Mouse (Mus musculus): ENCODE measurements around the gene Iqcf4. TPM values are rescaled to one million over a fixed set of nuclear protein-coding genes. Genes with fewer than 3 reads are reported as not detected.

Gene Iqcf4
- polyA plus RNA-seq, 1 experiment: not detected

DNA sequence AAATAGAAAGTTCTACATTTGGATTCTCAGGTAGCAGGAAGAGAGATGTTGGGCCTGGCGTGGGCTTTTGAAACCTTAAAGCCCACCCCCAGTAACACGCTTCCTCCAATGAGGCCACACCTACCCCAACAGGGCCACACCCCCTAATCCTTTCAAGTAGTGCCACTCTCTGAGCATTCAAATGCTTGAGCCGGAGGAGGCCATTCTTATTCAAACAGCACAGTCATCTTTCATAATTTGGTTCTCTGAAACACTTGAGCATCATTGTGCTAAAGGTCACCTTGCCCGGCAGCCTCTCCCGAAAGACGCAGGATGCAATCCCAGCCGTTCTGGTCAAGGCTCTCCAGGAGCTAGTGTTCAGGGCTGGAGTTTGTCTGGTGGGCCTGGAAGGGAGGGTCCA is 36.5 kb downstream of the Iqcf4 start:
- H3K79me2 ChIP-seq (ENCODE audit: control insufficient read depth, insufficient read depth): no peaks in the 10 kb centered on the region
- TF ChIP-seq TCF3 (IDR thresholded peaks at IDR 0.05; ENCODE audit: insufficient read length, low read depth) (no peak), MAX (IDR thresholded peaks at IDR 0.05; ENCODE audit: low read depth) (no peak), MYOD1 (IDR thresholded peaks at IDR 0.05; ENCODE audit: control insufficient read depth in 1 of 3, insufficient read length in 2 of 3, low read depth in 2 of 3) (no peak), E2F4 (IDR thresholded peaks at IDR 0.05; ENCODE audit: insufficient read depth) (no peak), CEBPB (IDR thresholded peaks at IDR 0.05; ENCODE audit: insufficient read depth, poor library complexity, severe bottlenecking) (no peak), MYOG (IDR thresholded peaks at IDR 0.05; ENCODE audit: control insufficient read depth in 1 of 3, insufficient read depth in 1 of 3, insufficient read length in 2 of 3, low read depth in 2 of 3) (no peak)
- peaks cover 10% of the 10 kb centered on the region for H3K27me3 ChIP-seq (ENCODE audit: control insufficient read depth, insufficient read depth, insufficient read length)
- no peak overlapping the region for H3K4me2 ChIP-seq (ENCODE audit: low read depth)
- H3K4me3 ChIP-seq: no peak overlapping the region
- no peak overlapping the region for H3ac ChIP-seq (ENCODE audit: control insufficient read depth, insufficient read length)
- no peaks in the 10 kb centered on the region for H3K36me3 ChIP-seq (ENCODE audit: control insufficient read depth, insufficient read depth)

DNA sequence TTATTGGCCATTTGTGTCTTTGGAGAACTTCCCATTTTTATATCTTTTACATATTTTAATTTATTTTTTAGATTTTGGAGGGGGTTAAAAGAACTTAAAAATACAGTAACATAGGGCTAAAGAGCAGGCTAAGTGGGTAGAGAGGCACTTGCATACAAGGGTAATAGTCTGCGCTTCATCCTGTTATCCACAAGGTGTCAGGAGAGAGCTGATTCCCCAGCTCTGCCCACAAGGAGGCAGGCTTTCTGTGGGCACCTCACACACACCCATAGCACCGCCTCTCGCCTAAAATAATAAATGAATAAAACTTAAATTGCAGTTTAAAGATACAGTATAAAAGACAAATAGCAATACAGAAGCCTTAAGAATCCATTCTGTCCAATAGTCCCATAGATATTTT is 39.0 kb downstream of the Iqcf4 start:
- H3K4me2 ChIP-seq (ENCODE audit: low read depth): no peak overlapping the region
- TF ChIP-seq MAX (IDR thresholded peaks at IDR 0.05; ENCODE audit: low read depth): no peak
- TF ChIP-seq MYOG (IDR thresholded peaks at IDR 0.05; ENCODE audit: control insufficient read depth in 1 of 3, insufficient read depth in 1 of 3, insufficient read length in 2 of 3, low read depth in 2 of 3): no peak
- TF ChIP-seq USF1 (IDR thresholded peaks at IDR 0.05; ENCODE audit: low read depth): no peak
- no peak for TF ChIP-seq E2F4 (IDR thresholded peaks at IDR 0.05; ENCODE audit: insufficient read depth)
- no peak for TF ChIP-seq REST (IDR thresholded peaks at IDR 0.05; ENCODE audit: insufficient read depth, insufficient read length)
- TF ChIP-seq SRF (IDR thresholded peaks at IDR 0.05; ENCODE audit: control insufficient read depth, insufficient read length, low read depth): no peak
- no peak for TF ChIP-seq POLR2A (IDR thresholded peaks at IDR 0.05; ENCODE audit: insufficient read length, low read depth)
- TF ChIP-seq TCF3 (IDR thresholded peaks at IDR 0.05; ENCODE audit: insufficient read length, low read depth): no peak
- H3K36me3 ChIP-seq (ENCODE audit: control insufficient read depth, insufficient read depth): no peaks in the 10 kb centered on the region
- H3K79me2 ChIP-seq (ENCODE audit: control insufficient read depth, insufficient read depth): no peaks in the 10 kb centered on the region
- H3K4me3 ChIP-seq: no peak overlapping the region
- no peak overlapping the region for H3ac ChIP-seq (ENCODE audit: control insufficient read depth, insufficient read length)
- H3K27me3 ChIP-seq (ENCODE audit: control insufficient read depth, insufficient read depth, insufficient read length): peaks cover 17% of the 10 kb centered on the region

DNA sequence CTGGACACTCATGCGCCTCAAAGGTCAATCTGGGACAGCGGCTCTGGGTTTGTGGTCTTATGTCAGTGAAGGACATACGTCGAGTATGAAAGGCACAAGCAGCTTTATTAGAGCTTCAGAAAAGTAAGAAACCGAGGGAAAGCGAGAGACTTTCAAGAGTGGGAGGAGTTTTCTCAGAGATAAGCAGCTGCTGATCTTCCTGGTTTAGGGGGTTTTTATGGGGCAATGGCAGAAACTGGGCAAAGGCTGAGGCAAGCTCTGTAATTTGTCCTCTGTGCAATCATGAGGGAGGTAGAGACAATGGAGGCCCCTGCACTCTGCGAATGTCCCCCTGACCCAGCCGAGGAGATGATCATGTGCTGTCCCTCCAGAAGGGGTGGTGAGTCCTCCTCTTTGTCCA is 50.9 kb downstream of the Iqcf4 start:
- Histone ChIP-seq H3K79me2 (ENCODE audit: control insufficient read depth, insufficient read depth) (no peaks in the 10 kb centered on the region), H3K4me3 (no peak overlapping the region), H3K27me3 (ENCODE audit: control insufficient read depth, insufficient read depth, insufficient read length) (peaks cover 33% of the 10 kb centered on the region), H3K4me2 (ENCODE audit: low read depth) (no peak overlapping the region), H3ac (ENCODE audit: control insufficient read depth, insufficient read length) (no peak overlapping the region), H3K36me3 (ENCODE audit: control insufficient read depth, insufficient read depth) (no peaks in the 10 kb centered on the region)
- TF ChIP-seq MYOG (IDR thresholded peaks at IDR 0.05; ENCODE audit: control insufficient read depth in 1 of 3, insufficient read depth in 1 of 3, insufficient read length in 2 of 3, low read depth in 2 of 3): no peak
- TF ChIP-seq POLR2A (IDR thresholded peaks at IDR 0.05; ENCODE audit: insufficient read length, low read depth): no peak
- no peak for TF ChIP-seq TCF12 (IDR thresholded peaks at IDR 0.05; ENCODE audit: insufficient read depth, poor library complexity, severe bottlenecking)
- TF ChIP-seq REST (IDR thresholded peaks at IDR 0.05; ENCODE audit: insufficient read depth, insufficient read length): no peak
- no peak for TF ChIP-seq TCF3 (IDR thresholded peaks at IDR 0.05; ENCODE audit: insufficient read length, low read depth)
- no peak for TF ChIP-seq MAX (IDR thresholded peaks at IDR 0.05; ENCODE audit: low read depth)
- TF ChIP-seq E2F4 (IDR thresholded peaks at IDR 0.05; ENCODE audit: insufficient read depth): no peak
- no peak for TF ChIP-seq MYOD1 (IDR thresholded peaks at IDR 0.05; ENCODE audit: control insufficient read depth in 1 of 3, insufficient read length in 2 of 3, low read depth in 2 of 3)
- TF ChIP-seq SRF (IDR thresholded peaks at IDR 0.05; ENCODE audit: control insufficient read depth, insufficient read length, low read depth): no peak
- TF ChIP-seq USF1 (IDR thresholded peaks at IDR 0.05; ENCODE audit: low read depth): no peak
- TF ChIP-seq POLR2AphosphoS2 (IDR thresholded peaks at IDR 0.05; ENCODE audit: insufficient read length, low read depth): no peak
- TF ChIP-seq CEBPB (IDR thresholded peaks at IDR 0.05; ENCODE audit: insufficient read depth, poor library complexity, severe bottlenecking): no peak

DNA sequence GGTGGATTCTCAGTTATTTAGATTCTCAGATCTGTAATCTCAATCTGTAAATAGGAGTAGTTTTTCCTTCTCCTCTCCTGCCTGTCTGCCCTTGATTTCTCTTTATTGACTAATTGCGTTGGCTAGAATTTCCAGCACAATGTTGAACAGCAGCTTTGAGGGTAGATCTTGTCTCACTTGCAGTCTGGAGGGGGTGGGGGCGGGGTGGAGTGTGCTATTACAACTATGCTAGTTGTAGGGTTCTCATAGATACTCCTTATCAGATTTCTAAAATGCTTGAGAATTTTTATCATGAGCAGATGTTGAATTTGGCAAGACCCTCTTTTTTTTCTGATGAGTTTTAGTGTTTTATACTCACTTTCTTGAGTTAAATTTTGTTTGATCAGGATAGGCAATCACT is 51.4 kb downstream of the Iqcf4 start:
- TF ChIP-seq MYOG (IDR thresholded peaks at IDR 0.05; ENCODE audit: control insufficient read depth in 1 of 3, insufficient read depth in 1 of 3, insufficient read length in 2 of 3, low read depth in 2 of 3): no peak
- TF ChIP-seq MAX (IDR thresholded peaks at IDR 0.05; ENCODE audit: low read depth): no peak
- no peak for TF ChIP-seq TCF12 (IDR thresholded peaks at IDR 0.05; ENCODE audit: insufficient read depth, poor library complexity, severe bottlenecking)
- no peak for TF ChIP-seq MYOD1 (IDR thresholded peaks at IDR 0.05; ENCODE audit: control insufficient read depth in 1 of 3, insufficient read length in 2 of 3, low read depth in 2 of 3)
- no peak for TF ChIP-seq E2F4 (IDR thresholded peaks at IDR 0.05; ENCODE audit: insufficient read depth)
- TF ChIP-seq POLR2A (IDR thresholded peaks at IDR 0.05; ENCODE audit: insufficient read length, low read depth): no peak
- TF ChIP-seq CEBPB (IDR thresholded peaks at IDR 0.05; ENCODE audit: insufficient read depth, poor library complexity, severe bottlenecking): no peak
- TF ChIP-seq POLR2AphosphoS2 (IDR thresholded peaks at IDR 0.05; ENCODE audit: insufficient read length, low read depth): no peak
- TF ChIP-seq SRF (IDR thresholded peaks at IDR 0.05; ENCODE audit: control insufficient read depth, insufficient read length, low read depth): no peak
- TF ChIP-seq TCF3 (IDR thresholded peaks at IDR 0.05; ENCODE audit: insufficient read length, low read depth): no peak
- Histone ChIP-seq H3K27me3 (ENCODE audit: control insufficient read depth, insufficient read depth, insufficient read length) (peaks cover 34% of the 10 kb centered on the region), H3K4me3 (no peak overlapping the region), H3K79me2 (ENCODE audit: control insufficient read depth, insufficient read depth) (no peaks in the 10 kb centered on the region), H3K4me2 (ENCODE audit: low read depth) (no peak overlapping the region), H3K36me3 (ENCODE audit: control insufficient read depth, insufficient read depth) (no peaks in the 10 kb centered on the region), H3ac (ENCODE audit: control insufficient read depth, insufficient read length) (no peak overlapping the region)

Other genes starting within 250 kb of the Iqcf4 start
- gene Dusp7, start 202.4 kb downstream of the Iqcf4 start, polyA plus RNA-seq (2012; fragmentation: generic; extraction: Trizol): 8.9 TPM
- gene Rpl29, start 141.5 kb downstream of the Iqcf4 start, polyA plus RNA-seq (2012; fragmentation: generic; extraction: Trizol): 45.1 TPM
- gene Acy1, start 132.7 kb downstream of the Iqcf4 start, polyA plus RNA-seq (2012; fragmentation: generic; extraction: Trizol): 18.1 TPM
- 4.2 TPM for gene Abhd14b, start 123.5 kb downstream of the Iqcf4 start, polyA plus RNA-seq (2012; fragmentation: generic; extraction: Trizol)
- gene Abhd14a, start 123.3 kb downstream of the Iqcf4 start, polyA plus RNA-seq (2012; fragmentation: generic; extraction: Trizol): 19.2 TPM
- 274 TPM for gene Pcbp4, start 117.7 kb downstream of the Iqcf4 start, polyA plus RNA-seq (2012; fragmentation: generic; extraction: Trizol)
- gene Gpr62, start 105.1 kb downstream of the Iqcf4 start, polyA plus RNA-seq (2012; fragmentation: generic; extraction: Trizol): 0.46 TPM
- gene Rrp9, start 95.0 kb downstream of the Iqcf4 start, polyA plus RNA-seq (2012; fragmentation: generic; extraction: Trizol): 69.4 TPM
- 66.1 TPM for gene Parp3, start 94.0 kb downstream of the Iqcf4 start, polyA plus RNA-seq (2012; fragmentation: generic; extraction: Trizol)
- not detected for gene Iqcf1, start 71.0 kb downstream of the Iqcf4 start, polyA plus RNA-seq (2012; fragmentation: generic; extraction: Trizol)
- 0.12 TPM for gene Iqcf5, start 56.4 kb downstream of the Iqcf4 start, polyA plus RNA-seq (2012; fragmentation: generic; extraction: Trizol)
- not detected for gene Iqcf3, start 9.4 kb downstream of the Iqcf4 start, polyA plus RNA-seq (2012; fragmentation: generic; extraction: Trizol)
- not detected for gene Iqcf6, start 55.6 kb upstream of the Iqcf4 start, polyA plus RNA-seq (2012; fragmentation: generic; extraction: Trizol)
- gene Grm2, start 85.1 kb upstream of the Iqcf4 start, polyA plus RNA-seq (2012; fragmentation: generic; extraction: Trizol): not detected
- 111 TPM for gene Tex264, start 114.9 kb upstream of the Iqcf4 start, polyA plus RNA-seq (2012; fragmentation: generic; extraction: Trizol)
- 5.3 TPM for gene Rad54l2, start 218.2 kb upstream of the Iqcf4 start, polyA plus RNA-seq (2012; fragmentation: generic; extraction: Trizol)